In the genomic region with DNA sequence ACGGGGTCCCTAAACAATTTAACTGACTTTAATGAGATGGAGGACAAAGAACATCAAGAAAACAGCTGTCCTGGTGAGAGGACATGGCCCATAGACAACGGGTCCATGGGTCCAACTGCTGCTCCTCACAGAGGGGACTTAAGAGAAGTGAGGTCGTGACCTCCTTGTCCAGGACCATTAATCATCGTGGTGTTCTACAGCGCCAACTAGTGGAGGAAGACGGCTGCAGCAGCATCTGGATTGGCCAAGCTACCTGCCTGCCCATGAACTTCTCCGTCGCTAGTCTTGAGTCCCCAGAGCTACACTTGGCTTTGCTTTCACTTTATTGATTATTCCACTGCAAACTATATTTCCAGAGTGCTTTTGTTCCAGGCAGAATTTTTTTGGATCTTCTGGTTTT, we compare ENCODE assay signal across 9 mouse cellular contexts.
A peak's percentile ranks its signal among the peaks of the same experiment; 100 is the strongest.
DNase-seq lines count a peak whose midpoint lies in the region; ATAC-seq and TF ChIP-seq lines count a peak whose summit lies in the region.
"Had no signal": no experiment of that assay in that cellular context is flagged by ENCODE, and none has a peak within 500 bp of the region (broad histone marks: within the 10 kb centered on the region; RNA-seq: fewer than 3 reads in every experiment).

No protein-coding gene starts in this region.

- no peak for ATAC-seq in lung, embryonic 14.5 days (ENCODE audit: insufficient read depth)
- ATAC-seq in activated CD4-positive, CD25-positive, alpha-beta regulatory T cell, adult 4 months: no peak
- no peak for ATAC-seq in midbrain, embryonic 15.5 days (replicated peaks)

- H3K9me3 ChIP-seq in lung, embryonic 14.5 days (ENCODE audit: low read depth, low read length): no peaks in the 10 kb centered on the region
- H3K9me3 ChIP-seq in midbrain, embryonic 15.5 days: no peaks in the 10 kb centered on the region
- H3K9me3 ChIP-seq: embryonic facial prominence, embryonic 15.5 days had no signal

- intact Hi-C loops in heart, postnatal 25 days (cut with DNase I): no loop called here

- TF ChIP-seq CTCF in lung, embryonic 14.5 days (IDR thresholded peaks at IDR 0.05; ENCODE audit: low read depth): peak; percentile 62

- no peak overlapping the region for H3K9ac ChIP-seq in lung, embryonic 14.5 days
- H3K9ac ChIP-seq in midbrain, embryonic 15.5 days: no peak overlapping the region
- H3K9ac ChIP-seq: embryonic facial prominence, embryonic 15.5 days had no signal

- H3K27ac ChIP-seq in lung, embryonic 14.5 days (ENCODE audit: low read depth): no peak overlapping the region
- H3K27ac ChIP-seq in midbrain, embryonic 15.5 days: no peak overlapping the region
- H3K27ac ChIP-seq: embryonic facial prominence, embryonic 15.5 days had no signal

- H3K36me3 ChIP-seq in lung, embryonic 14.5 days (ENCODE audit: insufficient read depth): no peaks in the 10 kb centered on the region
- no peaks in the 10 kb centered on the region for H3K36me3 ChIP-seq in midbrain, embryonic 15.5 days (replicated peaks)
- H3K36me3 ChIP-seq: embryonic facial prominence, embryonic 15.5 days had no signal

- peak; percentile 13 for DNase-seq in heart, postnatal 4 days
- DNase-seq in heart, postnatal 25 days (ENCODE audit: low spot score): no peak
- DNase-seq in 416B (ENCODE audit: low read depth): peak; percentile 29
- peak; percentile 40 for DNase-seq in WW6 (ENCODE audit: low read depth, low spot score)
- DNase-seq in lung, embryonic 14.5 days: peak; percentile 33
- no peak for DNase-seq in spleen, adult 12 weeks (ENCODE audit: low spot score)

- WGBS in lung, embryonic 14.5 days: 25% methylated on average over 8 of the region's 8 CpGs
- 31% methylated on average over 8 of the region's 8 CpGs for WGBS in midbrain, embryonic 15.5 days

- H3K4me1 ChIP-seq in lung, embryonic 14.5 days (ENCODE audit: insufficient read depth): no peaks in the 10 kb centered on the region
- H3K4me1 ChIP-seq in midbrain, embryonic 15.5 days: no peaks in the 10 kb centered on the region
- H3K4me1 ChIP-seq: embryonic facial prominence, embryonic 15.5 days had no signal

- H3K4me2 ChIP-seq in lung, embryonic 14.5 days: no peak overlapping the region
- no peak overlapping the region for H3K4me2 ChIP-seq in midbrain, embryonic 15.5 days
- H3K4me2 ChIP-seq: embryonic facial prominence, embryonic 15.5 days had no signal

- no peak overlapping the region for H3K4me3 ChIP-seq in lung, embryonic 14.5 days (ENCODE audit: low read depth, low read length)
- H3K4me3 ChIP-seq in midbrain, embryonic 15.5 days: no peak overlapping the region
- H3K4me3 ChIP-seq: embryonic facial prominence, embryonic 15.5 days had no signal

- no peaks in the 10 kb centered on the region for H3K27me3 ChIP-seq in lung, embryonic 14.5 days (ENCODE audit: insufficient read depth, low read length)
- no peaks in the 10 kb centered on the region for H3K27me3 ChIP-seq in midbrain, embryonic 15.5 days (replicated peaks)
- H3K27me3 ChIP-seq: embryonic facial prominence, embryonic 15.5 days had no signal

Comparison
In these comparisons a context has a peak if more than half of its experiments do, and no peak if none do; other contexts are left out.
1. DNase-seq: peak in heart, postnatal 4 days (single experiment), 416B (single experiment), WW6 (single experiment) and lung, embryonic 14.5 days (single experiment); none in heart, postnatal 25 days (single experiment) and spleen, adult 12 weeks (single experiment).